Mouse (Mus musculus) stomach, embryonic 15.5 days (tissue): ENCODE data around the gene D230025D16Rik. TPM values are rescaled to one million over a fixed set of nuclear protein-coding genes. Genes with fewer than 3 reads are reported as not detected.
A peak's percentile ranks its signal among the peaks of the same experiment; 100 is the strongest.

ENCODE experiments used
- ATAC-seq: fragments of 200-750 bp; cut with Nextera tagmentation; 2 replicates; pipeline ENCODE4 v1.8.0; 2017; ENCODE audit warnings: low read depth, moderate number of reproducible peaks, moderate TSS enrichment; ENCODE audit not compliant: insufficient read depth, low FRiP score
- H3K27ac ChIP-seq: fragments of 300-500 bp; sonication (generic); 2 replicates; pipeline ENCODE4 v1.5.1; 2015; ENCODE audit warnings: mild to moderate bottlenecking, inconsistent platforms
- H3K27me3 ChIP-seq: fragments of 300-500 bp; sonication (generic); replicated peaks from 2 replicates; pipeline ENCODE4 v1.6.1; 2015; ENCODE audit warnings: inconsistent platforms
- H3K36me3 ChIP-seq: fragments of 300-500 bp; sonication (generic); 2 replicates; pipeline ENCODE4 v1.6.1; 2015; ENCODE audit warnings: inconsistent platforms
- H3K4me1 ChIP-seq: fragments of 300-500 bp; sonication (generic); 2 replicates; pipeline ENCODE4 v1.6.1; 2015; ENCODE audit warnings: inconsistent platforms
- H3K4me2 ChIP-seq: fragments of 300-500 bp; sonication (generic); 2 replicates; pipeline ENCODE4 v1.6.1; 2015; ENCODE audit warnings: mild to moderate bottlenecking, inconsistent platforms
- H3K4me3 ChIP-seq: fragments of 300-500 bp; sonication (generic); replicated peaks from 2 replicates; pipeline ENCODE4 v1.5.1; 2015; ENCODE audit warnings: inconsistent platforms
- H3K9ac ChIP-seq: fragments of 300-500 bp; sonication (generic); 2 replicates; pipeline ENCODE4 v1.6.1; 2015; ENCODE audit warnings: inconsistent platforms
- H3K9me3 ChIP-seq: fragments of 300-500 bp; sonication (generic); 2 replicates; pipeline ENCODE4 v1.6.1; 2016; ENCODE audit warnings: inconsistent platforms
- WGBS: fragments of 180-500 bp; shearing (Covaris S2); methylation state at CpG from one replicate; pipeline ENCODE4 v1.1.7; 2015; 5-methylcytosine and 5-hydroxymethylcytosine counted together
- polyA plus RNA-seq: library from polyadenylated mRNA; unstranded; fragments of >200 nt; fragmentation: Nextera tagmentation; extraction: Ambion mirVana; gene quantifications from 2 replicates; pipeline ENCODE4 v1.2.1, GENCODE M21; 2015

Gene D230025D16Rik
- polyA plus RNA-seq, 1 experiment from 2014 or later = 26.2 TPM

- no peak for ATAC-seq
- peak overlapping the region; percentile 86 for H3K4me2 ChIP-seq
- peaks cover 32% of the 10 kb centered on the region for H3K4me1 ChIP-seq
- H3K9ac ChIP-seq = no peak overlapping the region
- peak overlapping the region; percentile 66 for H3K4me3 ChIP-seq
- H3K27me3 ChIP-seq = peaks cover 48% of the 10 kb centered on the region
- H3K36me3 ChIP-seq = no peaks in the 10 kb centered on the region
- 42% methylated on average over 16 of the region's 16 CpGs for WGBS
- H3K9me3 ChIP-seq = no peaks in the 10 kb centered on the region
- no peak overlapping the region for H3K27ac ChIP-seq
Observed at GRCm38 (mm10) chr8:105263244-105263912, 38.4 kb downstream of the D230025D16Rik start.

GRCm38 (mm10) chr8:105264024-105264982 is 39.4 kb downstream of the D230025D16Rik start, which contains the start of the genes Tradd and Fbxl8:
Tradd (minus strand) TSS chr8:105264609.
Fbxl8 (plus strand) TSS chr8:105264648.
- ATAC-seq = peak; percentile 84
- peaks cover 32% of the 10 kb centered on the region for H3K4me1 ChIP-seq
- peak within 1 kb of the TSS; percentile 86 for H3K4me2 ChIP-seq
- 1% methylated on average over 54 of the region's 54 CpGs for whole genome bisulfite sequencing
- H3K27ac ChIP-seq = no peak within 1 kb of the TSS
- H3K4me3 ChIP-seq = peak within 1 kb of the TSS; percentile 66
- no peaks in the 10 kb centered on the region for H3K36me3 ChIP-seq
- peak within 1 kb of the TSS; percentile 59 for H3K9ac ChIP-seq
- peaks cover 48% of the 10 kb centered on the region for H3K27me3 ChIP-seq
- no peaks in the 10 kb centered on the region for H3K9me3 ChIP-seq

- peaks cover 52% of the 10 kb centered on the region for H3K27me3 ChIP-seq
- 11% methylated on average over 10 of the region's 10 CpGs for WGBS
Observed at GRCm38 (mm10) chr8:105265128-105265527, 40.2 kb downstream of the D230025D16Rik start.

GRCm38 (mm10) chr8:105266775-105267174 is 41.8 kb downstream of the D230025D16Rik start:
- no peaks in the 10 kb centered on the region for H3K36me3 ChIP-seq
- peaks cover 40% of the 10 kb centered on the region for H3K4me1 ChIP-seq
- H3K27ac ChIP-seq = no peak overlapping the region
- no peak for ATAC-seq
- H3K4me2 ChIP-seq = no peak overlapping the region
- H3K27me3 ChIP-seq = peaks cover 59% of the 10 kb centered on the region
- 37% methylated on average over 13 of the region's 13 CpGs for WGBS
- H3K9me3 ChIP-seq = no peaks in the 10 kb centered on the region
- H3K9ac ChIP-seq = no peak overlapping the region
- H3K4me3 ChIP-seq = no peak overlapping the region

More at GRCm38 (mm10) chr8:105265128-105265527, 40.2 kb downstream of the D230025D16Rik start:
- H3K9me3 ChIP-seq = no peaks in the 10 kb centered on the region
- ATAC-seq = no peak
- H3K27ac ChIP-seq = no peak overlapping the region
- no peak overlapping the region; the same call in 1 of the 2 replicates for H3K9ac ChIP-seq
- H3K4me1 ChIP-seq = peaks cover 32% of the 10 kb centered on the region
- peak overlapping the region; percentile 66 for H3K4me3 ChIP-seq
- peak overlapping the region; percentile 86 for H3K4me2 ChIP-seq
- H3K36me3 ChIP-seq = no peaks in the 10 kb centered on the region

- no peaks in the 10 kb centered on the region for H3K9me3 ChIP-seq
- H3K27ac ChIP-seq = no peak overlapping the region
- no peaks in the 10 kb centered on the region for H3K36me3 ChIP-seq
- ATAC-seq = no peak
- 3% methylated on average over 65 of the region's 65 CpGs for WGBS
- peak overlapping the region; percentile 89 for H3K4me2 ChIP-seq
- H3K27me3 ChIP-seq = peaks cover 69% of the 10 kb centered on the region
- peaks cover 40% of the 10 kb centered on the region for H3K4me1 ChIP-seq
- H3K4me3 ChIP-seq = peak overlapping the region; percentile 44
- H3K9ac ChIP-seq = no peak overlapping the region
Observed at GRCm38 (mm10) chr8:105268342-105269074, 43.6 kb downstream of the D230025D16Rik start.

GRCm38 (mm10) chr8:105269075-105269458 is 44.1 kb downstream of the D230025D16Rik start:
- WGBS = 5% methylated on average over 10 of the region's 10 CpGs
- Histone ChIP-seq H3K9me3 (no peaks in the 10 kb centered on the region), H3K27me3 (peaks cover 73% of the 10 kb centered on the region), H3K27ac (no peak overlapping the region), H3K36me3 (no peaks in the 10 kb centered on the region), H3K4me2 (peak overlapping the region; percentile 89), H3K9ac (no peak overlapping the region), H3K4me1 (peaks cover 36% of the 10 kb centered on the region), H3K4me3 (peak overlapping the region; percentile 44)
- ATAC-seq = no peak

- 1% methylated on average over 42 of the region's 42 CpGs for WGBS
- H3K36me3 ChIP-seq = no peaks in the 10 kb centered on the region
- peak; percentile 50 for ATAC-seq
- no peaks in the 10 kb centered on the region for H3K9me3 ChIP-seq
- H3K27me3 ChIP-seq = peaks cover 78% of the 10 kb centered on the region
- H3K4me3 ChIP-seq = peak within 1 kb of the TSS; percentile 44
- no peak within 1 kb of the TSS for H3K27ac ChIP-seq
- peak within 1 kb of the TSS; percentile 13; the same call in 1 of the 2 replicates for H3K9ac ChIP-seq
- H3K4me2 ChIP-seq = peak within 1 kb of the TSS; percentile 89
- peaks cover 36% of the 10 kb centered on the region for H3K4me1 ChIP-seq
Observed at GRCm38 (mm10) chr8:105269461-105269947, 44.6 kb downstream of the D230025D16Rik start, which contains the start of gene Hsf4. Hsf4 (plus strand) TSS chr8:105269801.

- Histone ChIP-seq H3K36me3 (no peaks in the 10 kb centered on the region), H3K9ac (no peak overlapping the region), H3K9me3 (no peaks in the 10 kb centered on the region), H3K27ac (no peak overlapping the region), H3K4me1 (peaks cover 36% of the 10 kb centered on the region), H3K4me3 (peak overlapping the region; percentile 44), H3K4me2 (peak overlapping the region; percentile 89), H3K27me3 (peaks cover 86% of the 10 kb centered on the region)
- WGBS = 8% methylated on average over 39 of the region's 39 CpGs
- ATAC-seq = no peak
Observed at GRCm38 (mm10) chr8:105270101-105270915, 45.4 kb downstream of the D230025D16Rik start.

- no peaks in the 10 kb centered on the region for H3K9me3 ChIP-seq
- peaks cover 39% of the 10 kb centered on the region for H3K4me1 ChIP-seq
- no peak overlapping the region for H3K9ac ChIP-seq
- peak overlapping the region; percentile 89; the same call in 1 of the 2 replicates for H3K4me2 ChIP-seq
- H3K36me3 ChIP-seq = no peaks in the 10 kb centered on the region
- H3K27me3 ChIP-seq = peaks cover 90% of the 10 kb centered on the region
- WGBS = 4% methylated on average over 11 of the region's 11 CpGs
- no peak for ATAC-seq
- no peak overlapping the region for H3K27ac ChIP-seq
- 0 out of 2 replicates have a peak overlapping the region, but pooled peaks have one; percentile 44 for H3K4me3 ChIP-seq
Observed at GRCm38 (mm10) chr8:105270916-105271186, 45.9 kb downstream of the D230025D16Rik start.

GRCm38 (mm10) chr8:105275387-105275786 is 50.4 kb downstream of the D230025D16Rik start:
- Histone ChIP-seq H3K4me1 (peaks cover 31% of the 10 kb centered on the region), H3K9ac (no peak overlapping the region), H3K4me3 (no peak overlapping the region), H3K36me3 (no peaks in the 10 kb centered on the region), H3K27me3 (peaks cover 89% of the 10 kb centered on the region), H3K9me3 (no peaks in the 10 kb centered on the region), H3K27ac (no peak overlapping the region), H3K4me2 (peak overlapping the region; percentile 81)
- no peak for ATAC-seq
- WGBS = 10% methylated on average over 11 of the region's 11 CpGs
